Mouse (Mus musculus) urinary bladder, postnatal 4 days (tissue): ENCODE measurements around the gene Ubap2.

Experiments used
- DNase-seq, 2 experiments: peaks; one replicate each; pipeline ENCODE4 v3.0.0; 2021 to 2022; ENCODE audit warnings: low spot score in 2 of 2

The Ubap2 gene

DNA sequence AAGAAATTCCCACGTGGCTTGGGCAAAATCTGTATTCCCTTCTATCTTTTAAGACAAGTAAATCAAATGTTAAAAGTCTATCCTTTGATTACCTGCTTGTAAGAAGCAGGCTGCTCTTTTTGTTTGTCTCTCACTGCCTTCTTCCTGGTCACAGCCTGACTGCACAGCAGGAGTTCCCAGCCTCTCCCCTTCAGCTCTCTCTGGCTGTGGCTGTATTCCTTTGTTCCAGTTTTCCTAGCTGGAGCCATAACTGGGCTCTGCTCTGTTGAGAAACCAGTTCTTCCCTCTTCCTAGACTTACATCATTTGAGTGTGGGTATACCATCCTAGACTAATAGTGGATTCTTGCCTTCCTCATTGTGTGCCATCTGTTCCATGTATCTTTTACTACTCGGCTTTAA is 110.0 kb downstream of the Ubap2 start:
- DNase-seq = no peak

GRCm38 (mm10) chr4:41161232-41161631 is 113.7 kb downstream of the Ubap2 start:
- DNase-seq = no peak

DNA sequence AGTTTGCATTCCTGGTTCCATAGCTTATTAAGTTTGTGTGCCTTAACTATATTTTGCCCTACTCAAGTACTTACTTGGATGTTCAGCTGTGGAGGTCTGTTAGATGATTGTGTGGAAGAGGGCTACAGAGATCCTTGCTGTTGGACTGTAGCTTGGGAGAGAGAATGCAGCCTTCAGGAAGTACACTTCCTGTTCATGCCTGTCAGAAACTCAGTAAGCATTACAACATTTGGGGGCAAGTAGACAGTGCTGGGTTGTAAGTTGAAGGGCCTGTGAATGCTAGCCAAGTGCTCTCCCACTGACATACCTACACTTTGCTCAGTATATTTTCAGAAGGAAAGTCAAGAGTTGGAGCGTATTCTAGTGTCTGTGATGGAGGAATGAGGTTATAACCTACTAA is 116.7 kb downstream of the Ubap2 start:
- no peak for DNase-seq

DNA sequence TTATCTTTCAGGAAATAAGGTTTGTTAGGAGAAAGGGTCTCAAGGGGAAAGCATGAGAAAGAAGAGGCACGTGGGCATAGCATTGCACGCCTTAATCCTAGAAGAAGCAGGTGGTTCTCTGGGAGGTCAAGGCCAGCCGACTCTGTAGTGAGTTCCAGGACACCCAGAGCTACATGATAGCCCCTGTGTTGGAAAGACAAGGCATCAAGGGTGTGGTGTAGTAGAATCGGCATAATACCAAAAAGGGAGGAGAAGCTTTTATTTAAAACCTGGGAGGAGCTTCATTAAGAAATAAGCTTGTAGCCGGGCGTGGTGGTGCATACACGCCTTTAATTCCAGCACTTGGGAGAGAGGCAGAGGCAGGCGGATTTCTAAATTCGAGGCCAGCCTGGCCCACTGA is 118.0 kb downstream of the Ubap2 start:
- DNase-seq = no peak

DNA sequence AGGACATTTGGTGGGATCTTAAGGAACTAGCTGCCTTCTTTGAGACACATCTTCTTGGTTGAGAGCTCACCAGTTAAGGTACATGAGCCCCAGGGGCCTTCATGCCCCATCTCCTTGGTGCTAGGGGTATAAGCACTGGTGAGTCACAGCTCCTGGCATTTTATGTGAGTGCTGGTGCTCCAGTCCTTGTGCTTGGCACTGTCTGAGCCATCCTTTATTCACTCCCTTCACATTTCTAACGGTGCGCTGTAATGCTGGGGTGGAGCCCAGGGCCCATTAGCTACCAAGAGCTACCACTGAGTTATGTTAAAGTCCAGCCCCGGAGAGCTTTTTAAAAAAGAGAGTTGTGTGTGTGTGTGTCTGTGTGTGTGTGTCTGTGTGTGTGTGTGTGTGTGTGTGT is 121.8 kb downstream of the Ubap2 start:
- no peak for DNase-seq

GRCm38 (mm10) chr4:41151186-41151585 is 123.8 kb downstream of the Ubap2 start:
- no peak for DNase-seq

GRCm38 (mm10) chr4:41149891-41150290 is 125.1 kb downstream of the Ubap2 start:
- DNase-seq = no peak
